Mouse (Mus musculus) limb, embryonic 14.5 days (tissue): ENCODE data around the gene Vav1. TPM values are rescaled to one million over a fixed set of nuclear protein-coding genes. Genes with fewer than 3 reads are reported as not detected.
"Not testable (repeated sequence)": the region's sequence is repeated elsewhere in the genome, so short reads cannot be mapped to it uniquely, and the experiment has no call there.

Experiments
- ATAC-seq: fragments of 200-750 bp; cut with Nextera tagmentation; 2 replicates; pipeline ENCODE4 v1.8.0; 2017; ENCODE audit warnings: low read depth, moderate number of reproducible peaks, moderate TSS enrichment; ENCODE audit not compliant: low FRiP score
- DNase-seq: peaks from one replicate; pipeline ENCODE4 v3.0.0-alpha.2; 2015; ENCODE audit warnings: low spot score
- H3K27ac ChIP-seq: fragments of 300-500 bp; sonication (generic); replicated peaks from 2 replicates; pipeline ENCODE4 v1.5.1; 2014; ENCODE audit warnings: low read depth, mild to moderate bottlenecking, low read length, moderate library complexity, mixed read lengths
- H3K27me3 ChIP-seq: fragments of 300-500 bp; sonication (generic); 2 replicates; pipeline ENCODE4 v1.6.1; 2014; ENCODE audit warnings: low read length, mixed read lengths; ENCODE audit not compliant: control insufficient read depth, insufficient read depth
- H3K36me3 ChIP-seq: fragments of 300-500 bp; sonication (generic); 2 replicates; pipeline ENCODE4 v1.6.1; 2014; ENCODE audit warnings: mild to moderate bottlenecking, low read length, moderate library complexity, mixed read lengths; ENCODE audit not compliant: control insufficient read depth, insufficient read depth
- H3K4me1 ChIP-seq: fragments of 300-500 bp; sonication (generic); 2 replicates; pipeline ENCODE4 v1.6.1; 2014; ENCODE audit warnings: antibody characterized with exemption, low read length, mixed read lengths; ENCODE audit not compliant: control insufficient read depth, insufficient read depth
- H3K4me2 ChIP-seq: fragments of 300-500 bp; sonication (generic); replicated peaks from 2 replicates; pipeline ENCODE4 v1.6.1; 2014; ENCODE audit warnings: low read depth, mild to moderate bottlenecking, low read length, moderate library complexity; ENCODE audit not compliant: severe bottlenecking
- H3K4me3 ChIP-seq: fragments of 300-500 bp; sonication (generic); replicated peaks from 2 replicates; pipeline ENCODE4 v1.5.1; 2014; ENCODE audit warnings: low read length
- H3K9ac ChIP-seq: fragments of 300-500 bp; sonication (generic); 2 replicates; pipeline ENCODE4 v1.6.1; 2014; ENCODE audit warnings: mild to moderate bottlenecking, low read depth, low read length, moderate library complexity; ENCODE audit not compliant: severe bottlenecking
- H3K9me3 ChIP-seq: fragments of 300-500 bp; sonication (generic); 2 replicates; pipeline ENCODE4 v1.6.1; 2016; ENCODE audit warnings: low read length; ENCODE audit not compliant: control insufficient read depth
- POLR2A ChIP-seq: fragments of 200-500 bp; IDR thresholded peaks from 2 replicates; pipeline ENCODE4 v1.8.0; 2012; ENCODE audit warnings: inconsistent platforms, mild to moderate bottlenecking, moderate library complexity, borderline replicate concordance; ENCODE audit not compliant: insufficient read depth, insufficient read length; ENCODE audit errors: extremely low read depth
- WGBS: fragments of 180-500 bp; shearing (Covaris S2); extraction: QIAGEN DNeasy Blood & Tissue Kit; methylation state at CpG from one replicate; pipeline ENCODE4 v1.1.7; 2014; 5-methylcytosine and 5-hydroxymethylcytosine counted together
- polyA plus RNA-seq, 2 experiments: library from polyadenylated mRNA; depleted of rRNA in 1 of 2; stranded (reverse) in 1 of 2; unstranded in 1 of 2; fragments of >200 nt; fragmentation: Nextera tagmentation in 1 of 2; extraction: Ambion mirVana in 1 of 2; gene quantifications; 2 replicates each; pipeline versions ENCODE4 v1.2.1 to v1.2.3; 2012 to 2014

Vav1 gene
- polyA plus RNA-seq, 2 experiments: 3.3 to 3.8 TPM

DNA sequence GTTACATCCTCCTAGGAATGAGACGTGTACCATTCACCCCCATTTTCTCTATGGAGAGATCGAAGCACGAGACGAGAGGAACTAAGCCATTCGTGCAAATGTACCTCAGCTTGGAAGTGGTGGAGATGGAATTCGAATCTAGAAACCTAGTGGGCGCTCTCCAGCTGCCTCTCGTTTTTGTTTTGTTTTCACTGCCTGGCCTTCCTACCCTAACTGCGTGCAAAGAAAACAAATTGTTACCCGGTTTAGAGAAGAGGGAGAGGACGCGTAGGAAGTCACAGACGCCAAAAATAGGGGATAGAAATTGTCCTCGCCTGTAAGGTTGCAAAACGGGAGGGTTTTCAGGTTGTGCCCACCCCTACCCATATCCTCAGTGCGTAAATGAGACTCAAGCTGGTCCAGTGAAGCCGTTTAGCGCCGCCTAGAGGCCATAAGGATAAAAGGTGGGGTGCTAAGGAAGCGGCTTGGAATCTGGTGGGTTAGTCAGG lies 2.2 kb upstream of the Vav1 start:
- H3K4me2 ChIP-seq: peak overlapping the region; percentile 70
- no peak for TF ChIP-seq POLR2A
- 0 out of 2 replicates have a peak overlapping the region, but pooled peaks have one; percentile 31 for H3K9ac ChIP-seq
- H3K4me1 ChIP-seq: peaks cover 7% of the 10 kb centered on the region
- H3K4me3 ChIP-seq: peak overlapping the region; percentile 54
- H3K36me3 ChIP-seq: no peaks in the 10 kb centered on the region
- 2% methylated on average over 20 of the region's 20 CpGs for WGBS
- no peak overlapping the region for H3K27ac ChIP-seq
- H3K27me3 ChIP-seq: peaks cover 25% of the 10 kb centered on the region
- ATAC-seq (peak; percentile 65; the same call in 1 of the 2 replicates), DNase-seq (peak; percentile 86)
- no peaks in the 10 kb centered on the region for H3K9me3 ChIP-seq

DNA sequence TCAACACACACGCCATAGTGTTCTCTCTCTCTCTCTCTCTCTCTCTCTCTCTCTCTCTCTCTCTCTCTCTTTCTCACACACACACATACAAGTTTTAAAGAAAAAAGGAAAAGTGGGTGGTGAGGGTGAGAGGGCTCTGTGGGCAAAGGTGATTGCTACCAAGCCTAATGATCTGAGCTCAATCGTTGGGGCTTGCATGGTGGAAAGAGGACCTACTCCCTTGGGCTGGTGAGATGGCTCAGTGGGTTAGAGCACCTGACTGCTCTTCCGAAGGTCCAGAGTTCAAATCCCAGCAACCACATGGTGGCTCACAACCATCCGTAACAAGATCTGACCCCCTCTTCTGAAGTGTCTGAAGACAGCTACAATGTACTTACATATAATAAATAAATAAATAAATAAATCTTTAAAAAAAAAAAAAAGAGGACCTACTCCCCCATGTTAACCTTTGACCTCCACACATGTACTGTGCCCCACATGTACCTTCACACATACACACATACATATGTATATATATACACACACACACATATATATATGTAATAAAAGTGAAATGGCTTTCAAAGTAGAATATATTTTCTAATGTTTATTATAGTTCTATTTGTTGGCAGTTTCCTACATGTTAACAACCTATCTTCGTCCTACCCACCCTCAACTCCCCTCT lies 1.2 kb upstream of the Vav1 start:
- H3K4me1 ChIP-seq, DNase-seq, H3K36me3 ChIP-seq, ATAC-seq, H3K4me3 ChIP-seq, H3K4me2 ChIP-seq, H3K27ac ChIP-seq, H3K9ac ChIP-seq, H3K9me3 ChIP-seq: not testable (repeated sequence)
- WGBS: 73% methylated on average over 4 of the region's 5 CpGs
- H3K27me3 ChIP-seq: peaks cover 25% of the 10 kb centered on the region

DNA sequence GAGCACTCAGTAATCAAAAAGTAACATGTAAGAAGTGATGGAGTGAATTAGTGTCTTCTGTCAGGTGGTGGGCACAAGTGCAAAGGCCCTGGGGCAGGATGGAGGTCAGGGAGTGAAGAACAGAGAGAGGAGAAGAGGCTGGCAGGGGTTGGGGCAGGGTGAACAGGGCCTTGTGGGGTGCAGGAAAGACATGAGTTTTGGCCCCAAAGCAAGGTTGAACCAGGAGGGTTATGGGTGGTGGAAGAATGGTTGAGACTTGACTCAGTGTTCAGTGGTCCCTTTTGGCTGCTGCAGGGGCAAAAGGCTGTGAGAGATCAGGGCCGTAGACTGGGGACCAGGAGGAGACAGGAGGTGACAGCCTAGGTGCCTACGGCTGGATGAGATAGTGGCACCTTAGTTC lies 363 bp upstream of the Vav1 start:
- WGBS: 73% methylated on average over 2 of the region's 2 CpGs
- no peak overlapping the region for H3K4me3 ChIP-seq
- peaks cover 7% of the 10 kb centered on the region for H3K4me1 ChIP-seq

DNA sequence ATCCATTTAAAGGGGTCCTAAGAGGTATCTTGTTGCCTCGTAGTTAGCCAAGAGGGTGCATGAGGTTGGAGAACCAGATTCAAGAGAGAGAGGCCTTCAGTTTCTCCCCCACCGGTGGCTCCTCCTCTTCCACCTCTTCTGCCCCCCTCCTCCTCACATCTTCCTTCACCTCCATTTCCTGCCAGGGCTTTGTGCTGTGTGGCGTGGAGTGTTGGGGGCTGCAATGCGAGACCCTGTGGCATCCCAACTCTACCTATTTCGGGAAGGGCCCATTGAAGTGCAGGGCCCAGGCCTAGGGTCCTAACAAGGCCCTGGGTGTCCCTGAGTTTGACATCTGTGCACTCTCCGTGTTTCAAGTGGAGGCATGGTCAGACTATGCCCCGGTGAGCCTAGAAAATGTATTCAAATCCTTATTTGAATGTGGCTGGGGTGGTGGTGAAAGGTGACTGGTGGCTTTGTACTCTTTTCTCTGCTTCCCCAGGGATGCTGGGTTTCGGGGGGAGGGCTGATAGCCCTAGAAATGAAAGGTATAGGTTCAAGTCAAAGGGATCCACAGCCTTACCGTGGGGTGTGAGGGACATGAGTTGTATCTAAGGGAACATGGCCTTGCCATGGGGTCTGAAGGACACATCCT lies 808 bp downstream of the Vav1 start:
- WGBS: 59% methylated on average over 9 of the region's 9 CpGs
- ATAC-seq (no peak), DNase-seq (no peak)
- no peak for TF ChIP-seq POLR2A
- Histone ChIP-seq H3K4me1 (peaks cover 7% of the 10 kb centered on the region), H3K36me3 (no peaks in the 10 kb centered on the region), H3K4me3 (0 out of 2 replicates have a peak overlapping the region, but pooled peaks have one; percentile 2), H3K4me2 (no peak overlapping the region), H3K9me3 (no peaks in the 10 kb centered on the region), H3K27ac (no peak overlapping the region), H3K27me3 (peaks cover 17% of the 10 kb centered on the region), H3K9ac (no peak overlapping the region)

More for the DNA sequence above, 363 bp upstream of the Vav1 start:
- ATAC-seq (no peak), DNase-seq (no peak)
- no peaks in the 10 kb centered on the region for H3K36me3 ChIP-seq
- no peak overlapping the region for H3K9ac ChIP-seq
- H3K4me2 ChIP-seq: no peak overlapping the region
- no peak for TF ChIP-seq POLR2A
- no peaks in the 10 kb centered on the region for H3K9me3 ChIP-seq
- H3K27ac ChIP-seq: no peak overlapping the region
- H3K27me3 ChIP-seq: peaks cover 25% of the 10 kb centered on the region

DNA sequence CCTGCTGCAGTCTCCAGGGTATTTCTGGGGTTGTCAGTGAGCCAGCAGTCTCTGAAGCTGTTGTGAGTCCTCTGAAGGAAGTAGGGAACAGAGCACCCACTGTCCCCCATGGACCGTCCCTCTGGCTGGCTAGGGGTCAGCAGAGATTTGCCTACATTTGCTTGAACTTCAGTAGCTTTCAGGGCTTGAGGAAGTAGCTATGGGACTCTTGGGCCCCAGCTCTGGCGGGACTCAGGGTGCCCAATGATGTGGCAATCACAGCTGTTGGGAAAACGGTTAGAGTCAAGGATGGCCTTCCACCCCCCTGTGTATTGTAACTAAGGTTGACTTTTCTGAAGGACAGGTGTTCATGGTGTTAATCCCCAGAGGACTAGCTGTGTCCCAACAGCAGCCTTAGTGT lies 1.5 kb downstream of the Vav1 start:
- DNase-seq: no peak
- 85% methylated on average over 3 of the region's 3 CpGs for WGBS
- H3K27me3 ChIP-seq: peaks cover 10% of the 10 kb centered on the region
- ATAC-seq: no peak
- TF ChIP-seq POLR2A: no peak
- H3K27ac ChIP-seq: no peak overlapping the region
- H3K4me3 ChIP-seq: no peak overlapping the region
- H3K9me3 ChIP-seq: no peaks in the 10 kb centered on the region
- no peak overlapping the region for H3K9ac ChIP-seq
- peaks cover 7% of the 10 kb centered on the region for H3K4me1 ChIP-seq
- H3K36me3 ChIP-seq: no peaks in the 10 kb centered on the region
- no peak overlapping the region for H3K4me2 ChIP-seq
